Mouse (Mus musculus): ENCODE results near the gene Pip5k1b.

DNA sequence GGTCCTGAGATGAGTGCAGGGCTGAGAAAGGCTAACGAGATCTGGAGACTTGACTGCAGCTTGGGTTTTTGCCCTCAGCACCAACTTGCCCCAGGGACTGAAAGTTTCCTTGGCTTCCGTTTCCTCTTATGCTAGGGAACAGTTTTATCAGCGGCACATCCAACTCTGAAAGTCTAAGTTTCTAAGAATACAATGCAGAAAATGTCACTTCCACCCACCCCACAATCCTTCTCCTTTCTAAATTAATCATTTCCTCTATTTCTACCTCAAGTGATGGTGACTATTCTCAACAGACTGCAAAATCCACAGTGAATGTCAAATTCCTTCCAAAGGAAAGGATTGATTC, 138.0 kb downstream of the Pip5k1b start:
- TF ChIP-seq CTCF (IDR thresholded peaks at IDR 0.05; ENCODE audit: low read depth) (no peak), EP300 (IDR thresholded peaks at IDR 0.05; ENCODE audit: low read depth) (no peak)
